In genomic region chr11:8443539-8444292, GRCm38 (mm10) we compare ENCODE assay signal across 8 mouse cellular contexts.
A peak's percentile ranks its signal among the peaks of the same experiment; 100 is the strongest.
DNase-seq lines count a peak whose midpoint lies in the region; ATAC-seq lines count a peak whose summit lies in the region.

No protein-coding gene starts in this region.

- no peaks in the 10 kb centered on the region for H3K27me3 ChIP-seq in kidney, embryonic 16.5 days (ENCODE audit: insufficient read depth, low read length)

- H3K9ac ChIP-seq in kidney, embryonic 16.5 days (replicated peaks; ENCODE audit: low read length) = no peak overlapping the region

- peak overlapping the region; percentile 56; the same call in 1 of the 2 replicates for H3K27ac ChIP-seq in kidney, embryonic 16.5 days (ENCODE audit: low read length)

- 69% methylated on average over 11 of the region's 11 CpGs for WGBS in kidney, embryonic 16.5 days

- H3K9me3 ChIP-seq in kidney, embryonic 16.5 days (ENCODE audit: low read length) = no peaks in the 10 kb centered on the region

- no peaks in the 10 kb centered on the region for H3K4me1 ChIP-seq in kidney, embryonic 16.5 days (ENCODE audit: insufficient read depth, low read length)

- peaks cover 51% of the 10 kb centered on the region for H3K36me3 ChIP-seq in kidney, embryonic 16.5 days (ENCODE audit: insufficient read depth, low read length)

- DNase-seq in adrenal gland, adult 8-10 months = peak; percentile 31
- no peak for DNase-seq in adrenal gland, postnatal 25 days
- DNase-seq in thymus, postnatal 0 days (ENCODE audit: low spot score) = peak; percentile 30
- DNase-seq in thymus, postnatal 10 days (ENCODE audit: low spot score in 2 of 2) = no peak
- peak; percentile 26 for DNase-seq in thymus, postnatal 4 days
- no peak for DNase-seq in testis, postnatal 14 days (ENCODE audit: low spot score)
- DNase-seq in cerebellum, adult 18-20 months = no peak

- no peak for ATAC-seq in kidney, embryonic 16.5 days (ENCODE audit: low FRiP score, low TSS enrichment)

- H3K4me3 ChIP-seq in kidney, embryonic 16.5 days (ENCODE audit: low read length) = no peak overlapping the region

- H3K4me2 ChIP-seq in kidney, embryonic 16.5 days (replicated peaks; ENCODE audit: low read depth, low read length) = no peak overlapping the region

Comparison
In these comparisons a context has a peak if more than half of its experiments do, and no peak if none do; other contexts are left out.
1. DNase-seq: peak in adrenal gland, adult 8-10 months (single experiment), thymus, postnatal 0 days (single experiment) and thymus, postnatal 4 days (single experiment); none in adrenal gland, postnatal 25 days (single experiment), thymus, postnatal 10 days (0 of 2), testis, postnatal 14 days (single experiment) and cerebellum, adult 18-20 months (0 of 2).